Mouse (Mus musculus) MEL (cell line): ENCODE data around the gene Rsph3a. TPM values are rescaled to one million over a fixed set of nuclear protein-coding genes. Genes with fewer than 3 reads are reported as not detected.
"Not testable (repeated sequence)": the region's sequence is repeated elsewhere in the genome, so short reads cannot be mapped to it uniquely, and the experiment has no call there.

Experiments used
- DNase-seq: peaks from one replicate; pipeline ENCODE4 v3.0.0; 2011; ENCODE audit warnings: low read depth, low spot score
- H3K27ac ChIP-seq: 2 replicates; pipeline ENCODE4 v1.5.1; 2012; ENCODE audit warnings: low read depth, mild to moderate bottlenecking, control low read depth, low read length, moderate library complexity; ENCODE audit not compliant: control insufficient read depth
- H3K27me3 ChIP-seq, 2 experiments: fragments of 150-350 bp in 1 of 2; sonication (generic) in 1 of 2; 2 replicates each; pipeline ENCODE4 v1.6.1; 2012; ENCODE audit warnings: low read length in 2 of 2, mild to moderate bottlenecking in 2 of 2, improper control_type of control experiment in 1 of 2, moderate library complexity in 1 of 2; ENCODE audit not compliant: insufficient read depth in 2 of 2, control insufficient read depth in 1 of 2
- H3K36me3 ChIP-seq, 2 experiments: 2 replicates each; pipeline ENCODE4 v1.6.1; 2012 to 2014; ENCODE audit warnings: low read length in 2 of 2, improper control_type of control experiment in 1 of 2, inconsistent platforms in 1 of 2, mild to moderate bottlenecking in 1 of 2; ENCODE audit not compliant: insufficient read depth in 2 of 2, control insufficient read depth in 1 of 2
- H3K4me1 ChIP-seq, 2 experiments: fragments of 150-350 bp in 1 of 2; sonication (generic) in 1 of 2; 2 replicates each; pipeline ENCODE4 v1.6.1; 2012; ENCODE audit warnings: low read length in 2 of 2, improper control_type of control experiment in 1 of 2, mild to moderate bottlenecking in 1 of 2; ENCODE audit not compliant: insufficient read depth in 2 of 2, control insufficient read depth in 1 of 2
- H3K4me3 ChIP-seq, 2 experiments: fragments of 150-350 bp in 1 of 2; sonication (generic) in 1 of 2; 2 replicates each; pipeline ENCODE4 v1.5.1; 2012; ENCODE audit warnings: low read depth in 2 of 2, low read length in 2 of 2, mild to moderate bottlenecking in 2 of 2, moderate library complexity in 2 of 2, control low read depth in 1 of 2, improper control_type of control experiment in 1 of 2; ENCODE audit not compliant: control insufficient read depth in 1 of 2, insufficient read depth in 1 of 2
- H3K79me2 ChIP-seq: 2 replicates; pipeline ENCODE4 v1.6.1; 2012; ENCODE audit warnings: mild to moderate bottlenecking, low read length, moderate library complexity; ENCODE audit not compliant: control insufficient read depth, poor library complexity, insufficient read depth
- H3K9ac ChIP-seq: 2 replicates; pipeline ENCODE4 v1.6.1; 2012; ENCODE audit warnings: low read depth, mild to moderate bottlenecking, control low read depth, low read length, moderate library complexity; ENCODE audit not compliant: control insufficient read depth, poor library complexity, severe bottlenecking
- H3K9me3 ChIP-seq: fragments of 150-350 bp; sonication (generic); replicated peaks from 2 replicates; pipeline ENCODE4 v1.6.1; 2012; ENCODE audit warnings: mild to moderate bottlenecking, low read length, improper control_type of control experiment, moderate library complexity; ENCODE audit not compliant: insufficient read depth
- CTCF ChIP-seq, 3 experiments: IDR thresholded peaks in 2 of 3; conservative IDR thresholded peaks in 1 of 3; 2 replicates each; pipeline ENCODE4 v1.5.1; 2011 to 2012; ENCODE audit warnings: low read length in 3 of 3, low read depth in 2 of 3, mild to moderate bottlenecking in 2 of 3, improper control_type of control experiment in 1 of 3, inconsistent platforms in 1 of 3, mixed read lengths in 1 of 3, moderate library complexity in 1 of 3; ENCODE audit not compliant: control insufficient read depth in 1 of 3, insufficient read depth in 1 of 3, poor library complexity in 1 of 3, severe bottlenecking in 1 of 3
- RAD21 ChIP-seq: IDR thresholded peaks from 2 replicates; pipeline ENCODE4 v1.6.1; 2011; ENCODE audit warnings: mild to moderate bottlenecking, low read depth, low read length, improper control_type of control experiment
- SMC3 ChIP-seq: IDR thresholded peaks from 2 replicates; pipeline ENCODE4 v1.6.1; 2011; ENCODE audit warnings: low read depth, low read length, improper control_type of control experiment
- TAL1 ChIP-seq: IDR thresholded peaks from 2 replicates; pipeline ENCODE4 v1.6.1; 2012; ENCODE audit warnings: mild to moderate bottlenecking, inconsistent platforms, low read length, moderate library complexity, mixed read lengths
- polyA plus RNA-seq, 2 experiments: library from polyadenylated mRNA; stranded (reverse) in 1 of 2; unstranded in 1 of 2; fragments of >175 nt in 1 of 2; fragments of >200 nt in 1 of 2; gene quantifications; 2 replicates each; pipeline versions ENCODE4 v1.2.1 to v1.2.4; 2012; ENCODE audit warnings: low replicate concordance in 2 of 2, low read depth in 1 of 2; ENCODE audit not compliant: insufficient read length in 2 of 2, insufficient read depth in 1 of 2, missing spikeins in 1 of 2
- total RNA-seq: library from RNA; depleted of rRNA; stranded (reverse); fragments of 300-350 nt; gene quantifications from 2 replicates; pipeline ENCODE4 v1.2.3, GENCODE M21; 2012

The Rsph3a gene
- total and polyA plus RNA-seq, 3 experiments = 18.7 to 37.4 TPM; not detected in 1

- not testable (repeated sequence) for H3K9ac ChIP-seq, H3K36me3 ChIP-seq, H3K9me3 ChIP-seq, H3K79me2 ChIP-seq, H3K27me3 ChIP-seq, H3K27ac ChIP-seq, DNase-seq, H3K4me1 ChIP-seq, H3K4me3 ChIP-seq
- TF ChIP-seq RAD21 = peak; percentile 33
- TF ChIP-seq TAL1 = 0 out of 2 replicates have a peak, but pooled peaks have one; percentile 6
- peak; percentile 0 for TF ChIP-seq SMC3
- peak in 1 of 3 experiments; percentile 4; a peak in 1 of 6 replicates for TF ChIP-seq CTCF (IDR thresholded peaks at IDR 0.05 in 2 of 3, conservative IDR thresholded peaks at IDR 0.05 in 1 of 3; ENCODE audit: control insufficient read depth in 1 of 3, insufficient read depth in 1 of 3, low read depth in 2 of 3, low read length in 3 of 3, poor library complexity in 1 of 3, severe bottlenecking in 1 of 3)
Measured at GRCm38 (mm10) chr17:7983484-7983883, 38.1 kb downstream of the Rsph3a start.

- not testable (repeated sequence) for H3K27ac ChIP-seq, H3K9ac ChIP-seq
Measured at GRCm38 (mm10) chr17:7985597-7985996, 40.2 kb downstream of the Rsph3a start.

DNA sequence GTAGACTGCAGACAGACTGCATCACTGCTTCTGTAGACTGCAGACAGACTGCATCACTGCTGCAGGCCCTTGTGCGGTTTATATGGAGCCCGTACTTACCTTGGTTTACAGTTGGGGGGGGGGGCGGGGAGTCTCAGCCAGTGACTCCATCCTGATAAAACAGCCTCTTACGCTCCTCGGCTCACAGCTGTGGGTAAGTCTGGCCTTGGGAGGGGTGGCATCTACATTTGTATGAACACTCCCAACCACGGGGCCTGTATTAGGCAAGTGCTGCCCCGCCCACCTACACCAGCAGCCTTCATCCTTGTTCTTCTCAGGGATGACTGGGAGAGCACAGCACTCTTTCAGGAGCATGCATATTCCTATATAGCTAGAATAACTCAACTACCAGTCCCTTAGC lies 41.6 kb downstream of the Rsph3a start:
- H3K9ac ChIP-seq, H3K27ac ChIP-seq, H3K27me3 ChIP-seq, H3K79me2 ChIP-seq, H3K36me3 ChIP-seq, H3K4me1 ChIP-seq, H3K9me3 ChIP-seq, H3K4me3 ChIP-seq, DNase-seq: not testable (repeated sequence)

More at GRCm38 (mm10) chr17:7985597-7985996, 40.2 kb downstream of the Rsph3a start:
- H3K4me1 ChIP-seq, H3K36me3 ChIP-seq, H3K79me2 ChIP-seq, DNase-seq, H3K27me3 ChIP-seq, H3K9me3 ChIP-seq, H3K4me3 ChIP-seq: not testable (repeated sequence)

GRCm38 (mm10) chr17:8003248-8003647 lies 57.8 kb downstream of the Rsph3a start:
- not testable (repeated sequence) for H3K9me3 ChIP-seq, DNase-seq, H3K4me3 ChIP-seq, H3K79me2 ChIP-seq, H3K27ac ChIP-seq, H3K9ac ChIP-seq, H3K4me1 ChIP-seq, H3K27me3 ChIP-seq, H3K36me3 ChIP-seq

DNA sequence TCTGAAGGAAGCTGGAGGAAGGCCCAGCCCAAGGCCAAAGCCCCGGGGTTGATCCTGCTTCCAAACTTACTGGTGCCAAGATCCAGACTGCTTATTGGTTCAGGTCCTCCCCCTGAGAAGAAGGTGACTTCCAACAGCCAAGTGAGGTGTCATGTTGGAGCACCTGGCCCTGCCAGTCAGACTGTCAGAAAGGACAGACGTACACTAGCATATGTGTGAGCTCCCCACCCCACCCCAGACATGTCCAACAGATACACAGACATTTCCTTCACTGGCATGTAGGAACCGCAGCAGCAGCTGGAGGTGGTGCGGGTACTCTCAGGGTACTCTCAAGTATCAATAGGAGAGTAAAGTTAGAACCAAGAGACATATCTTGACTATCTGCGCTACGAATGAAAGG lies 61.4 kb downstream of the Rsph3a start:
- H3K9ac ChIP-seq, DNase-seq, H3K4me1 ChIP-seq, H3K27ac ChIP-seq, H3K27me3 ChIP-seq, H3K4me3 ChIP-seq, H3K36me3 ChIP-seq, H3K9me3 ChIP-seq, H3K79me2 ChIP-seq: not testable (repeated sequence)

DNA sequence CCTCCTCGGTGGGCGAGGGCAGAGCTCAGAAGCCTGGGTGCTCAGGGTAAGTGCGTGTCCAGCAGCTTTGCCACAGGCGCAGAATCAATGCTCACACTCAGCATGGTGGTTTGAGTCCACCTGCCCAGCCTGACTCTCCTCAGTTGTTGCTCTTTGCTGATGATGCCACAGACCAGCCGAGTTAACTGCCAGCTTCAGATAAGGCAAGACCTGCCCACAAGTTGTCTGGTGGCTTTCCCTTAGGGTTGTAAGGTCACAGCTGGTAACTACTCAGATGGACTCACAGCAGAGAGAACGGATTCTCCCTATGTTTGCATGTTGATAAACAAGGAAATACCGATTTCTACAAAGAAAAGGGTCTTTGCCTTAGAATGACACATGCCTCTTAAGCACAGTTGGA lies 64.2 kb downstream of the Rsph3a start:
- H3K4me1 ChIP-seq, H3K79me2 ChIP-seq, H3K4me3 ChIP-seq, H3K27ac ChIP-seq, H3K27me3 ChIP-seq, H3K9me3 ChIP-seq, H3K36me3 ChIP-seq, H3K9ac ChIP-seq, DNase-seq: not testable (repeated sequence)

DNA sequence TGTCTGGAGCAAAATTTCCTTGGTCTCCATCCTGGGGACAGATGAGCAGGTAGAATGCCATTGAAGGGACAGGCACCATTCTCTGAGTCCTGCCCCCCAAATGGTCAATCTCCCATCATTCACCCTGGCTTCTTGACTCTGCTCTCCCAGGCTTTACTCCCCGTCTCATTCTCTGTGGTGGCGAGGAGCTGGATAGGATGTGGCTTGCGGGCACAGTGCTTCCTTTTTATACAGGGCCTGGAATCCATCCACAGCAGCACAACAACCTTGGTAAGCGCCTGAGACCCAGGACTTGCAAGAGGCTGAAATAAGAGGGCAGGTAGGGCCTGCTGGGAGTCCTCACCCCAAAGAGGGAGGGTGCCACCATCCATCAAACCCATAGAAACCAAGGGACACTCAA lies 68.6 kb downstream of the Rsph3a start:
- H3K36me3 ChIP-seq, H3K9ac ChIP-seq, H3K4me1 ChIP-seq, H3K9me3 ChIP-seq, H3K79me2 ChIP-seq, H3K27ac ChIP-seq, H3K4me3 ChIP-seq, H3K27me3 ChIP-seq, DNase-seq: not testable (repeated sequence)
